Mouse (Mus musculus) hindbrain, embryonic 14.5 days (tissue): ENCODE measurements around the gene Znrd1. TPM values are rescaled to one million over a fixed set of nuclear protein-coding genes. Genes with fewer than 3 reads are reported as not detected.

Experiments
- ATAC-seq: fragments of 200-750 bp; cut with Nextera tagmentation; 2 replicates; pipeline ENCODE4 v1.8.0; 2017; ENCODE audit warnings: moderate number of reproducible peaks, mild to moderate bottlenecking, moderate TSS enrichment, moderate library complexity; ENCODE audit not compliant: low FRiP score
- DNase-seq: peaks from one replicate; pipeline ENCODE4 v3.0.0-alpha.2; 2015; ENCODE audit warnings: low spot score
- H3K27ac ChIP-seq: fragments of 300-500 bp; sonication (generic); 2 replicates; pipeline ENCODE4 v1.5.1; 2014; ENCODE audit warnings: mild to moderate bottlenecking, moderate library complexity
- H3K27me3 ChIP-seq: fragments of 300-500 bp; sonication (generic); 2 replicates; pipeline ENCODE4 v1.6.1; 2014; ENCODE audit warnings: mild to moderate bottlenecking, low read length, mixed read lengths; ENCODE audit not compliant: control insufficient read depth, insufficient read depth
- H3K36me3 ChIP-seq: fragments of 300-500 bp; sonication (generic); replicated peaks from 2 replicates; pipeline ENCODE4 v1.6.1; 2014; ENCODE audit not compliant: control insufficient read depth, insufficient read depth
- H3K4me1 ChIP-seq: fragments of 300-500 bp; sonication (generic); replicated peaks from 2 replicates; pipeline ENCODE4 v1.6.1; 2014; ENCODE audit warnings: antibody characterized with exemption, low read length, mixed read lengths; ENCODE audit not compliant: control insufficient read depth, insufficient read depth
- H3K4me2 ChIP-seq: fragments of 300-500 bp; sonication (generic); replicated peaks from 2 replicates; pipeline ENCODE4 v1.6.1; 2014; ENCODE audit warnings: mild to moderate bottlenecking, moderate library complexity
- H3K4me3 ChIP-seq: fragments of 300-500 bp; sonication (generic); replicated peaks from 2 replicates; pipeline ENCODE4 v1.5.1; 2014; ENCODE audit warnings: mild to moderate bottlenecking, low read length
- H3K9ac ChIP-seq: fragments of 300-500 bp; sonication (generic); 2 replicates; pipeline ENCODE4 v1.6.1; 2014
- H3K9me3 ChIP-seq: fragments of 300-500 bp; sonication (generic); 2 replicates; pipeline ENCODE4 v1.6.1; 2016; ENCODE audit warnings: low read length; ENCODE audit not compliant: control insufficient read depth
- WGBS: fragments of 180-500 bp; shearing (Covaris S2); extraction: QIAGEN DNeasy Blood & Tissue Kit; methylation state at CpG from one replicate; pipeline ENCODE4 v1.1.7; 2014; 5-methylcytosine and 5-hydroxymethylcytosine counted together
- polyA plus RNA-seq: library from polyadenylated mRNA; unstranded; fragments of >200 nt; fragmentation: Nextera tagmentation; extraction: Ambion mirVana; gene quantifications from 2 replicates; pipeline ENCODE4 v1.2.1, GENCODE M21; 2014

The Znrd1 gene
- polyA plus RNA-seq, 1 experiment from 2014 or later: 55.7 TPM

DNA sequence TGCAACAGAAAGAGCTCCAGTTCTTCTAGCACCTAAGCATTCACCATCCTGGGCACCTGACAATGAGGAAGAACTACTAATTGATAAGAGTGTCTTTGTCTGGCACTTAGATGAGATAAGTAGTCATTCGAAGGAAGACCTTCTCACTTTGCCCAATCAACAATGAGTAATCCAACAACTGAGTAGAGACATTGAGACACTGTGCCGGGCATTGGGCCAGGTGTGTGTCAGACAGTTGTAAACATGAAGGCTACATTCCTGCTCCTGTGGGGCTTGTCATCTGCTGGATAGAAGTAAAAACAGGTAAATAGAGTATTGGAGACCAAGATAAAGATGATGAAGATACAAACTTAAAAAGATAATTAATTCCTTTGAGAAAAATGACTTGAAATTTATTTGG lies 20.3 kb downstream of the Znrd1 start:
- no peaks in the 10 kb centered on the region for H3K9me3 ChIP-seq
- peaks cover 7% of the 10 kb centered on the region for H3K4me1 ChIP-seq
- H3K27me3 ChIP-seq: peaks cover 27% of the 10 kb centered on the region
- 89% methylated on average over 2 of the region's 2 CpGs for WGBS
- H3K27ac ChIP-seq: no peak overlapping the region
- H3K4me3 ChIP-seq: no peak overlapping the region
- DNase-seq (no peak), ATAC-seq (no peak)
- H3K9ac ChIP-seq: no peak overlapping the region
- no peak overlapping the region for H3K4me2 ChIP-seq
- H3K36me3 ChIP-seq: no peaks in the 10 kb centered on the region

GRCm38 (mm10) chr17:36931806-36932205 lies 26.6 kb downstream of the Znrd1 start:
- no peak for DNase-seq
- WGBS: 64% methylated on average over 2 of the region's 2 CpGs
- no peak overlapping the region for H3K4me2 ChIP-seq

GRCm38 (mm10) chr17:36931130-36931529 lies 27.2 kb downstream of the Znrd1 start:
- 87% methylated on average over 4 of the region's 4 CpGs for whole genome bisulfite sequencing
- ATAC-seq (no peak), DNase-seq (no peak)

More at GRCm38 (mm10) chr17:36931806-36932205, 26.6 kb downstream of the Znrd1 start:
- H3K27me3 ChIP-seq: no peaks in the 10 kb centered on the region
- ATAC-seq: no peak
- no peak overlapping the region for H3K9ac ChIP-seq
- no peak overlapping the region for H3K27ac ChIP-seq
- no peaks in the 10 kb centered on the region for H3K9me3 ChIP-seq
- H3K36me3 ChIP-seq: no peaks in the 10 kb centered on the region
- H3K4me3 ChIP-seq: no peak overlapping the region
- no peaks in the 10 kb centered on the region for H3K4me1 ChIP-seq

DNA sequence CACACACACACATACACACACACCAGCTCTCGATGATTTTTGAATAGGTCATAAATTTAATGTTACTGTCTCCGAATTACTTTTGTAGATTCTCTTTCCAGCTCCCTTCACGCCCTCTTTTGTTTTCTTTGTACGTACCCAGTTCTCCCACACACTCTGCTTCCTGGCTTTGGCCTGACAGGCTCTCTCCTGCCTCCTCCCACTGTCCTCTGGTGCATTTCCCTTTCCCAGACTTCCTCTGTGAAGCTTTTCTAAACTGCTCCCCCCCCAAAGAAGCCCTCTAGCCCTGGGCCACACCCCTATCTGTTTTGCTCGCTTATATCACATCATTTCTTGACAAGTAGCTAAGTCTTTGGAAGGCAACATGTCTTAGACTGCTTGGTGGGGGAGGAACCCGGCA lies 28.1 kb downstream of the Znrd1 start:
- ATAC-seq: no peak
- 74% methylated on average over 6 of the region's 6 CpGs for WGBS
- no peak for DNase-seq
- Histone ChIP-seq H3K36me3 (no peaks in the 10 kb centered on the region), H3K4me2 (no peak overlapping the region), H3K4me1 (no peaks in the 10 kb centered on the region), H3K27ac (no peak overlapping the region), H3K9ac (no peak overlapping the region), H3K4me3 (no peak overlapping the region), H3K9me3 (no peaks in the 10 kb centered on the region), H3K27me3 (no peaks in the 10 kb centered on the region)

More at GRCm38 (mm10) chr17:36931130-36931529, 27.2 kb downstream of the Znrd1 start:
- no peak overlapping the region for H3K4me2 ChIP-seq
- no peak overlapping the region for H3K27ac ChIP-seq
- no peaks in the 10 kb centered on the region for H3K9me3 ChIP-seq
- no peak overlapping the region for H3K9ac ChIP-seq
- H3K27me3 ChIP-seq: no peaks in the 10 kb centered on the region
- no peaks in the 10 kb centered on the region for H3K36me3 ChIP-seq
- no peaks in the 10 kb centered on the region for H3K4me1 ChIP-seq
- H3K4me3 ChIP-seq: no peak overlapping the region

DNA sequence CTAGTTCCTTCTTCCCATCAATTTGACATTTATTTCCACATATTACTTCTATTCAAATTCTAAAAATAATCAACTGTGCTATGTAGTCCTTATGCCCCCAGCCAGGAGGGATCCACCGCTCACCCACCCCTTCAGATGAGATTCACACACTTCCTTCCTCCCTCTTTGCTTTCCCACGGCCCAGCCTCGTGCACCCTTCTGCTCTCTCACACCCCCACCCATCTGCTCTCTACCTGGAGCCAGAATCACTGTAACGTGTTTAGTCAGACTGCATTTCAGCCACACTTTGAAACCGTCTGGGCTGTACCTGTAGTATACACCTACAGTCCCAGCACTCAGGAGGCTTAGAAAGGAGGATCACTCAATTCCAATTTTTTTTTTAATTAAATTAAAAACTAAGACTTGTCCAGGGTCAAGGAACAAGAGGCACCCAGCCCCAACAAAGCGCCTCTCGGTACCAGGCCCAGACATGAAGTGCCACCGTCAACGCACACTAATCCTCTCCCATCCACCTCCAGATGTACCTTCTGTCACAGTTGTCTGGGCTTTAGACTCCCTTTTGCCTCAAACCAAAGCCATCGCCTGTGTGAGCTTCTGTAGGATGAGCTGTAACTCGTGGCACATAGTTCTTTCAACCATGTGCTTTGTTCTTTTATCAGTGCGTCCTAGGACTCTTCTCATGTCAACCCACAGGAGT lies 29.0 kb downstream of the Znrd1 start:
- no peaks in the 10 kb centered on the region; the same call in 1 of the 2 replicates for H3K27me3 ChIP-seq
- H3K4me3 ChIP-seq: no peak overlapping the region
- no peak overlapping the region for H3K27ac ChIP-seq
- ATAC-seq (no peak), DNase-seq (no peak)
- no peaks in the 10 kb centered on the region for H3K4me1 ChIP-seq
- no peaks in the 10 kb centered on the region for H3K9me3 ChIP-seq
- H3K9ac ChIP-seq: no peak overlapping the region
- no peaks in the 10 kb centered on the region for H3K36me3 ChIP-seq
- H3K4me2 ChIP-seq: no peak overlapping the region
- 84% methylated on average over 12 of the region's 12 CpGs for WGBS

DNA sequence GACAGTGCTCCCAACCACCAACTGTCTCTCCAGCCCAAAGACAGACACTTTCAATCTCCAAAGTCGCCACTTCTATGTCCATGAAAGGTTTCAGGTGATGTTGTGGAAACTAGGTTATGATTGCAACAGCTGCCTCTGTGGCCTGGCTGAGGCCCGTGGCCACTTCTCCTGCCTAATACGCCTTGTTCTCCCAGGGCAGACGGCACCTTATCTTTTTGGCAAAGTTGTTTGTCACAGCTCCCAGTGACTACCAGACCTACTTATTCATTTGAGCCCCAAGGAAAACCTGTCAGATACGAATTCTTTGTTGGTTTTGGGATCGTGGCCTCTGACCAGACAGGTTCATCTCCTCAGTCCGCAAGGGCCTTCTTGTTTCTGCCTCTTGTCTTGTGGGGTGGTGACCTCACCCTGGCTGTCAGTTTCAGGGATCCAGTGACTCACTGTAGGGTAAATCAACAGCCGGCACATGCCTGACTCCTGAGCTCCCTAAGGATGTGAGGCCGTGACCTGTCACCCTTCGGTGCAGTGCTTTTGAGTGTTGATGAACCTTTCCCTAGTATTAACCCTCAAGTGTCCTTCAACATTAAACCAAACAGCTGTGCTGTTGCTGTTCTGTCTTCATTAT lies 30.8 kb downstream of the Znrd1 start:
- Histone ChIP-seq H3K4me1 (no peaks in the 10 kb centered on the region), H3K27ac (no peak overlapping the region), H3K27me3 (no peaks in the 10 kb centered on the region; the same call in 1 of the 2 replicates), H3K9me3 (no peaks in the 10 kb centered on the region), H3K4me2 (no peak overlapping the region), H3K9ac (no peak overlapping the region), H3K4me3 (no peak overlapping the region), H3K36me3 (no peaks in the 10 kb centered on the region)
- WGBS: 65% methylated on average over 10 of the region's 10 CpGs
- ATAC-seq (no peak), DNase-seq (no peak)

- H3K9ac ChIP-seq: no peak overlapping the region
- H3K36me3 ChIP-seq: no peaks in the 10 kb centered on the region
- H3K27ac ChIP-seq: no peak overlapping the region
- no peaks in the 10 kb centered on the region for H3K4me1 ChIP-seq
- ATAC-seq: no peak
- no peak overlapping the region for H3K4me3 ChIP-seq
- no peaks in the 10 kb centered on the region; the same call in 1 of the 2 replicates for H3K27me3 ChIP-seq
- no peak for DNase-seq
- no peak overlapping the region for H3K4me2 ChIP-seq
- 63% methylated on average over 4 of the region's 4 CpGs for WGBS
- H3K9me3 ChIP-seq: no peaks in the 10 kb centered on the region
Observed at GRCm38 (mm10) chr17:36923491-36923890, 34.9 kb downstream of the Znrd1 start.

DNA sequence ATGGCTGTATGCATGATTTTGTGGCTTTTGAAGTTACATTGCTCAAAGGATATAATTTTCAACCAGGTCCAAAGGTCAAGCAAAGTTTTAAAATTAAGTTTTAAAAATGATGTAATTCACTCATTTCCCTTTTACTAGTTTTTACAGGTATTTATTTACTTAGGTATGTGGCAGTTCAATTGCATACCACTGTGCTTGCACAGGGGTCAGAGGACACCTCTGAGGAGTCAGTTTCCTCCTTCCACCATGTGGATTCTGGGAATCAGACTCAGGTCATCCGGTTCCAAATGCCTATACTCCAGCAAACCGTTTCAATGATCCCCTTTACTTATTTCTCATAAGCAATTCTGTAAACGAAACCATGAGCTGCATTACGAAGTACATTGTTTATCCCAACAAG lies 35.6 kb downstream of the Znrd1 start:
- WGBS: 88% methylated on average over 4 of the region's 4 CpGs

GRCm38 (mm10) chr17:36920239-36920638 lies 38.1 kb downstream of the Znrd1 start:
- no peak for ATAC-seq
- no peaks in the 10 kb centered on the region for H3K9me3 ChIP-seq
- H3K4me3 ChIP-seq: no peak overlapping the region
- no peaks in the 10 kb centered on the region for H3K4me1 ChIP-seq
- DNase-seq: no peak
- H3K9ac ChIP-seq: no peak overlapping the region
- no peaks in the 10 kb centered on the region; the same call in 1 of the 2 replicates for H3K27me3 ChIP-seq
- no peak overlapping the region for H3K4me2 ChIP-seq
- no peak overlapping the region for H3K27ac ChIP-seq
- WGBS: 51% methylated on average over 15 of the region's 15 CpGs
- no peaks in the 10 kb centered on the region for H3K36me3 ChIP-seq

More for the DNA sequence above, 35.6 kb downstream of the Znrd1 start:
- H3K27ac ChIP-seq: no peak overlapping the region
- H3K9ac ChIP-seq: no peak overlapping the region
- no peak for DNase-seq
- H3K4me2 ChIP-seq: no peak overlapping the region
- no peaks in the 10 kb centered on the region; the same call in 1 of the 2 replicates for H3K27me3 ChIP-seq
- H3K36me3 ChIP-seq: no peaks in the 10 kb centered on the region
- no peaks in the 10 kb centered on the region for H3K9me3 ChIP-seq
- H3K4me3 ChIP-seq: no peak overlapping the region
- no peaks in the 10 kb centered on the region for H3K4me1 ChIP-seq
- no peak for ATAC-seq
